Mouse (Mus musculus) frontal cortex, postnatal 25 days (tissue): Measurements from ENCODE around the gene Akr1c6.
"Not testable (repeated sequence)": the region's sequence is repeated elsewhere in the genome, so short reads cannot be mapped to it uniquely, and the experiment has no call there.

Source experiments
- DNase-seq, 2 experiments: peaks; one replicate each; pipeline ENCODE4 v3.0.0; 2022; ENCODE audit warnings: low spot score in 2 of 2

The Akr1c6 gene

DNA sequence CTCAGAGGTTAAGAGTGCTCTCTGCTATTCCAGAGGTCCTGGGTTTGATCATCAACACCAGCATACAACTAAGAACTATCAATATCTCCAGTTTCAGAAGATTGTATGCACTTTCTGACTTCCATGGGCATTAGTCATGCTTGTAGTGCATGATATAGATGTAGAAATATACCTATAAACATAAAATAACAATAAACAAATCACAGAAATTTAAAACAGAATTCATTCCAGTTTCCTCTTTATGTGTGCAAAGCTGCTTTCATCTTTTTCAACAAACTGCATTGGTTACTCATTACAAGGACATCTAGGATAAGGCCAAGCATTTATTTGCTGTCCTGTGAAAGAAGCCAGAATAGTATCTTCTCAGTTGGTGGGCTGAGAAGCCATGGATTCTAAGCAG, at the start of gene Akr1c6:
Gene Akr1c6, plus strand, starts transcription at position 301 of the 400 bp plus-strand sequence.
- no peak for DNase-seq

GRCm38 (mm10) chr13:4384918-4385317, 49.2 kb upstream of the Akr1c6 start:
- DNase-seq: no peak

DNA sequence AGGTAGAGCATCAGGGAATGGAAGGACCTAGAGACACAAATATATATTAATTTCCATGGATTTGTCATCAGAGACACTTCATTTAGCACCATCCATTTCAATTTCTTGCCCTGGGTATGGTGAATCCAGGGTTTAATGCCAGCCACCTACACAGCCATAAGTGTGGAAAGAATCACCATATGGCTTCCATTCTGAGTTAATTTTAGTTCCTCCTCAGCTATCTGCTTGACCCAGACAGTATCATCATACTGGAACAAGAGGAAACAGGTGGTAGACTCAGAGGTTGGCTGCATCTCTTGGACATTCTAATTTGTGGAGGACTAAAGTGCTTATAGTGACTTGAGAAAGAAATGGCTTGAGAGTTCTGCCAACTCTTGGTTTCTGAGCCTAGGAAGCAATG, 48.6 kb upstream of the Akr1c6 start:
- no peak for DNase-seq

DNA sequence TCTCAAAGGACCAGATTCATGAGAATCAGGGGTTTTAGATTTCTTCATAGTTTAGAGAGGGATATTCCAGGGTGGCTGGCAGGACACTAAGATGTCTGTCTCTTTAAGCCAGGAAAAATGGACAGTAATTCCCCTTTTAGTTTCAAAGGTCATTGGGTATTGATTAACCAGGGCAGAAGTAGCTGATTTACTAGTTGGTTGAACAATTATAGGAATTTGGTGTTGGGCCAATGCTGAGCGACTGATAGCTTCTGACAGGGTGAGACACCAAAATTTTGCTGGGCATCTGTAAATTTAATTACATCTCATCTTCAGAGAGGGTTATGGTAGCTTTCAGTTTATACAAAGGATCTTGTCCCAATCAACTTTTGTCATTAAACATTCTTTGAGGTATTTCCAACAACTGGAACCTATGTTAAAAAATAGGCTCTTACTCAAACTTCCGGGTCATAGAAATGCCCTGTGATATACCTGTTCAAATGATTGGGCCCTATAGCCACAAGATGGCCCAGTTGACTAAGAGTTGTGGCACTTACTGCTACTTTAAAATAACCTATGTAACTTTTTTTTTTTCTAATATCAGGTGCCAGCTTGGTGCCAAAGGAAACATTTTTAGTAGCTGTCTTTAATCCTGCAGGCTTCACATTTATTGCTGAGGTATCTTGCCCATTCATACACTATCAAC, 45.2 kb upstream of the Akr1c6 start:
- no peak for DNase-seq

DNA sequence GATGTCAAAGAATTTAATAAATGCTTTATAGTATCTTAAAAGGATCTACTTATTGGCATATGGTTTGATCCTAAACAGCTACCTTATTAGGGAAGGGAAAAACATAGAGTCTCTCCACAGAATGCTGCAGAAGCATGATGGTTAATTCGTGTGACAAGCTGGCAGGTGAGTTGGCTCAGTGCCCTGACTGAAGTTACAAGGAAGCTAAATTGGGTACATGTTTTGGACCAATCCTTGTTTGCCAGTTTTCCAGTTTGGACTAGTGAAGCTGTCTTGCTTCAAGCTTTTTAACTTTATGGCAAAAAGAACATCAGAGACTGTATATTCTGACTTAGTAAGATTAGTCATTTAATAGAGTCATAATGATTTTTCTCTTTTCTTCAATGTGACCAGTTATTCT, 33.7 kb upstream of the Akr1c6 start:
- not testable (repeated sequence) for DNase-seq

DNA sequence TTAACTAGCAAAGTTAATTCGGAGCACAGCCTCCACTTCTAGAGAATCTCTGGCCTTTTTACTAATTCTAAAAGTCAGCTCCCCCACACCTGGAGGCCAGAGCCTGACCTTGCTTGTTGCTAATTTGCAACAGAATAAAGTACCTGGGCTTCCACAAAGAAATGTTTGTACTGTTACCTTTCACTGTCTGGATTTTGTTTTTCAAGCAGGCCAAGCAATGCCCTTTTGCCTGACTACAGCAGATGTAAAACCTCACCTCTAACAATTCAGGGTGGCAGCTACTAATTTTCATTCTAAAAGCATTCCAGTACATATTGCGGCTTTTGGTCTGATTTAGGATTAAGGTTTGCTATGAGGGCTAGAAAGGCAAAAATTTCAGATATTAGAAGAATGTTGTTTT, 33.3 kb upstream of the Akr1c6 start:
- DNase-seq: no peak

GRCm38 (mm10) chr13:4402221-4402620, 31.9 kb upstream of the Akr1c6 start:
- no peak for DNase-seq

DNA sequence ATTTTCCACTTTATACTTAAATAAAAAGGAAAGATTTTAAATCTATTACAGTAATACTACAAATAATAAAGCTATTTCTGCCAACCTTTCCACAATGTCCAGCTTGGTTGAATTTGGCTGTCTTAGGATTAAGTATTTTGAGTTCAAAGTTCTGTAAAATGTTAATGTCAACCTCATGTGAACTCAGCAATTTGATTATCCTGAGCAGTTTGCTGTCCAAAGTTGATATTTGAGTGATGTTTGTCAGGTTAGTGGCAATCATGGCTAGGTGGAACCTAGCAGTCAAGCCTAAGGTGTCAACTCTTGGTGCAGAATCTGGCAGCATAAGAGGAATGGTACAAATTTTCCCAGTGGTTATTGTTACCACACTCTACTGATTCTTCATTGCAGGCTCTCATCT, 29.4 kb upstream of the Akr1c6 start:
- DNase-seq: no peak

DNA sequence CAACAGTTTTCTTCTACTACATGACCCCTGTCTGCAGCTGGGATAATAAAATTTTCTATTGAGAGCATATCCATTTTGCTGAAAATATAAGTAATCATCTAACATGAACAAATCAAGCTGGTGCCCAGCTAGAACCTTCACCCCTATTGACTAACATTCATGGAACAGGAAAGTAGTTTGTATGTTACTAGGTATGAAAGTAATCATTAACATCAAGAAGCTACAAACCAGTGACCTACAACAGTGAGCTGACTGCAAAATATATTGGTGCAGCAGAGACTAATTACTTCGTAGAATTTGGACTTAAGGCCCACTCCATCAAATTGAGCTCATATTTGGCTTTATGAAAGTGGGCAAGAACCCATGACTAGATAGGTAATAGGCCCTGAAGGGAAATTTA, 27.3 kb upstream of the Akr1c6 start:
- no peak for DNase-seq

DNA sequence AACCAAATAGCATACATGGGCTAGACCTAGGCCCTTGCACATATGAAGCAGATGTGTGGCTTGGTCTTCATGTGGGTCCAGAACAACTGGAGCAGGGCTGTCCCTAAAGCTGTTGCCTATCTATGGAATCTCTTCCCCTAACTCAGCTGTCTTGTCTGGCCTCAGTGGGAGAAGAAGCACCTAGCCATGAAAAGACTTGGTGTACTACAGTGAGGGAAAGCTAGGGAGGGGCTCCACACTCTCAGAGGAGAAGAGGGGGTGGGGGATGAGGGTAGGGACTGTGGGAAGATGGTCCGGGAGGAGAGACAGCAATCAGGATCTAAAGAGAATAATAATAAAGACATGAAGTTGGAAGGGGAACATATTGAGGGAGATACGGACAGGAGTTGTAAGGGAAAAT, 5.5 kb upstream of the Akr1c6 start:
- DNase-seq: no peak

DNA sequence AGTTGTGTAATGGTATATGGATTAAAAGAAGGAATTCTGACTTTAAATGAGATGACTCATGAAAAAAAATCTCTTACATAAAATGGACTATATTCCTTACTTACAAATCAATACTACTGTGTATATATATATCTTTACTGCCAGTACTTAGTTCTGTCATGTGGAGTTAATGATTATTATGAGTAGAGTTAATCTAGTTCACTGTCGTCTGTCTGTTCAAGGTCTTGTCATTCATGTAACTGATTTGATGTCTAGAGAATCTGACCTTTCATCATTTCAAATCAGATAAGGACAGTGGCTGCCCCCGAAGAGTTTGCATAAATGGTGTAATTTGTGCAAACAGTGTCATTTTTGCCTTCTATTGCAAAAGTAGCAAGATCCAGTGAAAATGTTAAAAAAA, 5.1 kb upstream of the Akr1c6 start:
- DNase-seq: no peak

- no peak for DNase-seq
Measured at GRCm38 (mm10) chr13:4431129-4431528, 3.0 kb upstream of the Akr1c6 start.

- DNase-seq: no peak
Measured at GRCm38 (mm10) chr13:4465641-4466040, 31.5 kb downstream of the Akr1c6 start.

DNA sequence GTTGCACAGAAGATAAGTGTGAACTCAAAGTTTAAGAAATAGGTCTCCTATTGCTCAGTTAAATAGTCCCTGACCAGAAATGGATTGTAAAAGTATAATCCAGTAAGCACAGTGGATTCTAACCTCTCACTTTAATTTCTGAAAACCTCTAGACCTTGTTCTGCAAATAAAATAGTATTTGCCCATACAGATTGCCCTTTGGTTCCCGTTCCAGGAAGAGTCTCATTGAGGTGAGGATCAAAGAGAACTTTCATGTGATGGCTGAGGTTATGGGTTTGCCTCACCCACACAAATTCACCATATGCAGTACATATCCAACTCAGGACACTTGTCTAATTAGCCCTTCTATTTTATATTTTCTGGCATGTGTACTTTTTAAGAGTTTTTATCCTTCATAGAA, 33.8 kb downstream of the Akr1c6 start:
- no peak for DNase-seq
